27 mouse cellular contexts compared by ENCODE assay signal in the genomic region with DNA sequence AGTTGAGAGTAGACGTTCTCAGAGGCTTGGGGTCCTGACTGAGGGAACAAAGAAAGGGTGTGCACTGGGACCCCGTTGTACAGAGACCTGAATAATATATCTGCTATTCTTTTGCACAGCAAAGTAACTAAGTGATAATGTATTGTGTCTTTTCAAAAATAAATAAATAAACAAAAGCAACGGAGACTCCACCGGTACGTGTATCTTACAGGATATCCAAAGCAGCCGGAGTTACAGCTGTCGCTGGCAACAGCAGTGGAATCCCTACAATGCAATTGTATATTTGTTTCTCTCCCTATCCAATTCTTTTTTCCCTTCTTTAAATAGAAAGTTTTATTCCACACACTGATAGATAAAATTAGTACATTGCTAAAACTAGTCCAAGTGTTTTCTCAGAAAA.
"Had no signal": no experiment of that assay in that cellular context is flagged by ENCODE, and none has a peak within 500 bp of the region (broad histone marks: within the 10 kb centered on the region; RNA-seq: fewer than 3 reads in every experiment).

No protein-coding gene starts in this region.

- DNase-seq: left cerebral cortex, postnatal 4 days; liver; liver, embryonic 13.5 days; liver, postnatal 0 days; lung, adult 18-20 months; lung, adult 2 months; lung, embryonic 14.5 days; lung, postnatal 10 days; lung, postnatal 14 days; lung, postnatal 36 days; lung, postnatal 4 days; midbrain, embryonic 14.5 days had no signal

- H3K27me3 ChIP-seq: limb, embryonic 12.5 days; limb, embryonic 13.5 days; limb, embryonic 15.5 days; liver, embryonic 12.5 days; liver, embryonic 13.5 days; liver, embryonic 15.5 days; lung, embryonic 15.5 days; megakaryocyte, embryonic 14.5 days; midbrain, embryonic 12.5 days; midbrain, embryonic 13.5 days; midbrain, embryonic 15.5 days; neural tube, embryonic 12.5 days had no signal

- H3K4me2 ChIP-seq: limb, embryonic 12.5 days; limb, embryonic 13.5 days; limb, embryonic 15.5 days; liver, embryonic 11.5 days; liver, embryonic 12.5 days; liver, embryonic 13.5 days; liver, embryonic 15.5 days; lung, embryonic 14.5 days; lung, embryonic 15.5 days; midbrain, embryonic 11.5 days; midbrain, embryonic 12.5 days; midbrain, embryonic 13.5 days; midbrain, embryonic 15.5 days; neural tube, embryonic 12.5 days had no signal

- H3K4me3 ChIP-seq: limb, embryonic 10.5 days; limb, embryonic 12.5 days; limb, embryonic 13.5 days; limb, embryonic 15.5 days; liver, embryonic 12.5 days; liver, embryonic 13.5 days; liver, embryonic 15.5 days; lung, embryonic 15.5 days; megakaryocyte, embryonic 14.5 days; midbrain, embryonic 10.5 days; midbrain, embryonic 12.5 days; midbrain, embryonic 13.5 days; midbrain, embryonic 15.5 days; neural tube, embryonic 12.5 days had no signal
